Mouse (Mus musculus): Measurements from ENCODE around the gene Rdh5. TPM values are rescaled to one million over a fixed set of nuclear protein-coding genes. Genes with fewer than 3 reads are reported as not detected.

The Rdh5 gene
- polyA plus RNA-seq, 1 experiment from 2014 or later, result 19.3 TPM

GRCm38 (mm10) chr10:128878291-128878690 is 44.4 kb downstream of the Rdh5 start:
- peaks cover 41% of the 10 kb centered on the region for H3K36me3 ChIP-seq

GRCm38 (mm10) chr10:128870341-128870740 is 52.3 kb downstream of the Rdh5 start:
- no peak for ATAC-seq (ENCODE audit: low FRiP score)
- no peaks in the 10 kb centered on the region for H3K27me3 ChIP-seq
- H3K4me1 ChIP-seq (replicated peaks), result no peaks in the 10 kb centered on the region
- H3K9me3 ChIP-seq, result no peaks in the 10 kb centered on the region
- no peak overlapping the region for H3K4me2 ChIP-seq
- peaks cover 44% of the 10 kb centered on the region for H3K36me3 ChIP-seq
- H3K9ac ChIP-seq, result no peak overlapping the region
- no peak overlapping the region for H3K27ac ChIP-seq
- H3K4me3 ChIP-seq, result no peak overlapping the region
- whole genome bisulfite sequencing, result 88% methylated on average over 3 of the region's 3 CpGs

More at GRCm38 (mm10) chr10:128878291-128878690, 44.4 kb downstream of the Rdh5 start:
- H3K4me1 ChIP-seq (replicated peaks), result no peaks in the 10 kb centered on the region
- no peak overlapping the region for H3K27ac ChIP-seq
- H3K4me3 ChIP-seq, result no peak overlapping the region
- no peak overlapping the region for H3K9ac ChIP-seq
- ATAC-seq (ENCODE audit: low FRiP score), result no peak
- H3K27me3 ChIP-seq, result no peaks in the 10 kb centered on the region
- H3K4me2 ChIP-seq, result no peak overlapping the region
- H3K9me3 ChIP-seq, result no peaks in the 10 kb centered on the region

GRCm38 (mm10) chr10:128866518-128866917 is 56.2 kb downstream of the Rdh5 start:
- Histone ChIP-seq H3K27ac (no peak overlapping the region), H3K36me3 (peaks cover 23% of the 10 kb centered on the region), H3K4me3 (no peak overlapping the region), H3K4me1 (replicated peaks) (no peaks in the 10 kb centered on the region), H3K9ac (no peak overlapping the region), H3K27me3 (no peaks in the 10 kb centered on the region), H3K9me3 (no peaks in the 10 kb centered on the region), H3K4me2 (no peak overlapping the region)
- 91% methylated on average over 1 of the region's 1 CpGs for WGBS
- ATAC-seq (ENCODE audit: low FRiP score), result no peak

- Histone ChIP-seq H3K4me2 (no peak overlapping the region), H3K27me3 (no peaks in the 10 kb centered on the region), H3K4me1 (replicated peaks) (no peaks in the 10 kb centered on the region), H3K9ac (no peak overlapping the region), H3K36me3 (peaks cover 19% of the 10 kb centered on the region), H3K4me3 (no peak overlapping the region), H3K27ac (no peak overlapping the region), H3K9me3 (no peaks in the 10 kb centered on the region)
- no peak for ATAC-seq (ENCODE audit: low FRiP score)
- WGBS, result 88% methylated on average over 3 of the region's 3 CpGs
Measured at GRCm38 (mm10) chr10:128866042-128866441, 56.6 kb downstream of the Rdh5 start.

Other genes starting within 250 kb of the Rdh5 start
- gene Suox, start 248.8 kb downstream of the Rdh5 start, polyA plus RNA-seq (2015; fragmentation: Nextera tagmentation; extraction: Ambion mirVana), result 14.4 and 14.6 TPM in 2 replicates
- 99.1 and 101 TPM in 2 replicates for gene Rab5b, start 226.6 kb downstream of the Rdh5 start, polyA plus RNA-seq (2015; fragmentation: Nextera tagmentation; extraction: Ambion mirVana)
- gene Pmel, start 218.7 kb downstream of the Rdh5 start, polyA plus RNA-seq (2015; fragmentation: Nextera tagmentation; extraction: Ambion mirVana), result 0.32 and 0.70 TPM in 2 replicates
- gene Cdk2, start 217.9 kb downstream of the Rdh5 start, polyA plus RNA-seq (2015; fragmentation: Nextera tagmentation; extraction: Ambion mirVana), result 26.0 and 26.7 TPM in 2 replicates
- 6.5 and 7.0 TPM in 2 replicates for gene Dgka, start 178.0 kb downstream of the Rdh5 start, polyA plus RNA-seq (2015; fragmentation: Nextera tagmentation; extraction: Ambion mirVana)
- gene Pym1, start 175.0 kb downstream of the Rdh5 start, polyA plus RNA-seq (2015; fragmentation: Nextera tagmentation; extraction: Ambion mirVana), result 46.5 and 50.0 TPM in 2 replicates
- gene Mmp19, start 132.0 kb downstream of the Rdh5 start, polyA plus RNA-seq (2015; fragmentation: Nextera tagmentation; extraction: Ambion mirVana), result 0.51 and 0.71 TPM in 2 replicates
- gene Dnajc14, start 118.8 kb downstream of the Rdh5 start, polyA plus RNA-seq (2015; fragmentation: Nextera tagmentation; extraction: Ambion mirVana), result 57.5 and 59.5 TPM in 2 replicates
- 17.9 and 18.8 TPM in 2 replicates for gene Tmem198b, start 118.5 kb downstream of the Rdh5 start, polyA plus RNA-seq (2015; fragmentation: Nextera tagmentation; extraction: Ambion mirVana)
- 185 and 190 TPM in 2 replicates for gene Sarnp, start 105.6 kb downstream of the Rdh5 start, polyA plus RNA-seq (2015; fragmentation: Nextera tagmentation; extraction: Ambion mirVana)
- 30.2 and 34.4 TPM in 2 replicates for gene Ormdl2, start 101.2 kb downstream of the Rdh5 start, polyA plus RNA-seq (2015; fragmentation: Nextera tagmentation; extraction: Ambion mirVana)
- 10.2 and 10.3 TPM in 2 replicates for gene Gdf11, start 31.2 kb downstream of the Rdh5 start, polyA plus RNA-seq (2015; fragmentation: Nextera tagmentation; extraction: Ambion mirVana)
- gene Cd63, start 21.9 kb downstream of the Rdh5 start, polyA plus RNA-seq (2015; fragmentation: Nextera tagmentation; extraction: Ambion mirVana), result 198 and 229 TPM in 2 replicates
- 281 and 286 TPM in 2 replicates for gene Bloc1s1, start 1.1 kb upstream of the Rdh5 start, polyA plus RNA-seq (2015; fragmentation: Nextera tagmentation; extraction: Ambion mirVana)
- 5.2 and 6.3 TPM in 2 replicates for gene Itga7, start 10.9 kb upstream of the Rdh5 start, polyA plus RNA-seq (2015; fragmentation: Nextera tagmentation; extraction: Ambion mirVana)
- gene Mettl7b, start 38.1 kb upstream of the Rdh5 start, polyA plus RNA-seq (2015; fragmentation: Nextera tagmentation; extraction: Ambion mirVana), result not detected in 2 replicates
- gene Olfr9, start 66.5 kb upstream of the Rdh5 start, polyA plus RNA-seq (2015; fragmentation: Nextera tagmentation; extraction: Ambion mirVana), result not detected in 2 replicates
- gene Olfr763, start 87.9 kb upstream of the Rdh5 start, polyA plus RNA-seq (2015; fragmentation: Nextera tagmentation; extraction: Ambion mirVana), result not detected in 2 replicates
- not detected in 2 replicates for gene Olfr764-ps1, start 117.0 kb upstream of the Rdh5 start, polyA plus RNA-seq (2015; fragmentation: Nextera tagmentation; extraction: Ambion mirVana)
- not detected in 2 replicates for gene Olfr765, start 127.1 kb upstream of the Rdh5 start, polyA plus RNA-seq (2015; fragmentation: Nextera tagmentation; extraction: Ambion mirVana)
- not detected in 2 replicates for gene Olfr766-ps1, start 146.1 kb upstream of the Rdh5 start, polyA plus RNA-seq (2015; fragmentation: Nextera tagmentation; extraction: Ambion mirVana)
- gene Olfr767, start 160.0 kb upstream of the Rdh5 start, polyA plus RNA-seq (2015; fragmentation: Nextera tagmentation; extraction: Ambion mirVana), result not detected in 2 replicates
- gene Olfr768, start 176.5 kb upstream of the Rdh5 start, polyA plus RNA-seq (2015; fragmentation: Nextera tagmentation; extraction: Ambion mirVana), result not detected in 2 replicates
- gene Olfr769, start 195.0 kb upstream of the Rdh5 start, polyA plus RNA-seq (2015; fragmentation: Nextera tagmentation; extraction: Ambion mirVana), result not detected in 2 replicates
- not detected in 2 replicates for gene Olfr770, start 216.1 kb upstream of the Rdh5 start, polyA plus RNA-seq (2015; fragmentation: Nextera tagmentation; extraction: Ambion mirVana)
- not detected in 2 replicates for gene Olfr771, start 241.9 kb upstream of the Rdh5 start, polyA plus RNA-seq (2015; fragmentation: Nextera tagmentation; extraction: Ambion mirVana)